Mouse (Mus musculus) liver, embryonic 15.5 days (tissue): ENCODE measurements around the gene Mboat2. TPM values are rescaled to one million over a fixed set of nuclear protein-coding genes. Genes with fewer than 3 reads are reported as not detected.

Experiments used
- ATAC-seq: fragments of 200-750 bp; cut with Nextera tagmentation; 2 replicates; pipeline ENCODE4 v1.8.0; 2017; ENCODE audit warnings: moderate number of reproducible peaks, mild to moderate bottlenecking, moderate library complexity; ENCODE audit not compliant: insufficient read depth
- H3K27ac ChIP-seq: fragments of 300-500 bp; sonication (generic); replicated peaks from 2 replicates; pipeline ENCODE4 v1.5.1; 2015; ENCODE audit warnings: mild to moderate bottlenecking, inconsistent platforms
- H3K27me3 ChIP-seq: fragments of 300-500 bp; sonication (generic); 2 replicates; pipeline ENCODE4 v1.6.1; 2015; ENCODE audit warnings: mild to moderate bottlenecking, inconsistent platforms
- H3K36me3 ChIP-seq: fragments of 300-500 bp; sonication (generic); replicated peaks from 2 replicates; pipeline ENCODE4 v1.6.1; 2015; ENCODE audit warnings: moderate library complexity, mild to moderate bottlenecking, inconsistent platforms
- H3K4me1 ChIP-seq: fragments of 300-500 bp; sonication (generic); replicated peaks from 2 replicates; pipeline ENCODE4 v1.6.1; 2015; ENCODE audit warnings: inconsistent platforms
- H3K4me2 ChIP-seq: fragments of 300-500 bp; sonication (generic); 2 replicates; pipeline ENCODE4 v1.6.1; 2015; ENCODE audit warnings: moderate library complexity, mild to moderate bottlenecking, inconsistent platforms
- H3K4me3 ChIP-seq: fragments of 300-500 bp; sonication (generic); replicated peaks from 2 replicates; pipeline ENCODE4 v1.5.1; 2015; ENCODE audit warnings: mild to moderate bottlenecking, inconsistent platforms
- H3K9ac ChIP-seq: fragments of 300-500 bp; sonication (generic); 2 replicates; pipeline ENCODE4 v1.6.1; 2015; ENCODE audit warnings: moderate library complexity, mild to moderate bottlenecking, inconsistent platforms
- H3K9me3 ChIP-seq: fragments of 300-500 bp; sonication (generic); replicated peaks from 2 replicates; pipeline ENCODE4 v1.6.1; 2016; ENCODE audit warnings: inconsistent platforms
- WGBS: fragments of 180-500 bp; shearing (Covaris S2); methylation state at CpG from one replicate; pipeline ENCODE4 v1.1.7; 2015; ENCODE audit warnings: mixed read lengths; ENCODE audit not compliant: insufficient replicate concordance; 5-methylcytosine and 5-hydroxymethylcytosine counted together
- polyA plus RNA-seq: library from polyadenylated mRNA; unstranded; fragments of >200 nt; fragmentation: Nextera tagmentation; extraction: Ambion mirVana; gene quantifications from 2 replicates; pipeline ENCODE4 v1.2.1, GENCODE M21; 2015

The Mboat2 gene
- polyA plus RNA-seq, 1 experiment from 2014 or later = 4.3 TPM

GRCm38 (mm10) chr12:24898226-24898625 lies 67.5 kb downstream of the Mboat2 start:
- H3K36me3 ChIP-seq = no peaks in the 10 kb centered on the region
- H3K27ac ChIP-seq = no peak overlapping the region
- no peak overlapping the region for H3K4me2 ChIP-seq
- no peak overlapping the region for H3K9ac ChIP-seq
- H3K27me3 ChIP-seq = no peaks in the 10 kb centered on the region
- no peak overlapping the region for H3K4me3 ChIP-seq
- WGBS = 74% methylated on average over 9 of the region's 9 CpGs
- H3K9me3 ChIP-seq = no peaks in the 10 kb centered on the region
- ATAC-seq = no peak
- peaks cover 17% of the 10 kb centered on the region for H3K4me1 ChIP-seq

GRCm38 (mm10) chr12:24899636-24900035 lies 69.0 kb downstream of the Mboat2 start:
- ATAC-seq = no peak
- no peaks in the 10 kb centered on the region for H3K9me3 ChIP-seq
- H3K4me1 ChIP-seq = peaks cover 3% of the 10 kb centered on the region
- H3K4me2 ChIP-seq = no peak overlapping the region
- WGBS = 80% methylated on average over 10 of the region's 10 CpGs
- H3K4me3 ChIP-seq = no peak overlapping the region
- no peak overlapping the region for H3K27ac ChIP-seq
- H3K36me3 ChIP-seq = no peaks in the 10 kb centered on the region
- H3K27me3 ChIP-seq = no peaks in the 10 kb centered on the region
- no peak overlapping the region for H3K9ac ChIP-seq

- no peak overlapping the region for H3K4me3 ChIP-seq
- no peak overlapping the region for H3K9ac ChIP-seq
- no peak overlapping the region for H3K4me2 ChIP-seq
- no peaks in the 10 kb centered on the region for H3K9me3 ChIP-seq
- no peak for ATAC-seq
- H3K4me1 ChIP-seq = no peaks in the 10 kb centered on the region
- H3K27ac ChIP-seq = no peak overlapping the region
- 91% methylated on average over 5 of the region's 5 CpGs for WGBS
- no peaks in the 10 kb centered on the region for H3K36me3 ChIP-seq
- no peaks in the 10 kb centered on the region for H3K27me3 ChIP-seq
Measured at GRCm38 (mm10) chr12:24902736-24903135, 72.1 kb downstream of the Mboat2 start.

GRCm38 (mm10) chr12:24907894-24908293 lies 77.2 kb downstream of the Mboat2 start:
- H3K27me3 ChIP-seq = no peaks in the 10 kb centered on the region

GRCm38 (mm10) chr12:24909679-24910078 lies 79.0 kb downstream of the Mboat2 start:
- Histone ChIP-seq H3K4me1 (no peaks in the 10 kb centered on the region), H3K9me3 (no peaks in the 10 kb centered on the region), H3K4me3 (no peak overlapping the region), H3K27me3 (no peaks in the 10 kb centered on the region), H3K27ac (no peak overlapping the region), H3K4me2 (no peak overlapping the region), H3K36me3 (no peaks in the 10 kb centered on the region), H3K9ac (no peak overlapping the region)
- no peak for ATAC-seq
- WGBS = 86% methylated on average over 7 of the region's 7 CpGs

More at GRCm38 (mm10) chr12:24907894-24908293, 77.2 kb downstream of the Mboat2 start:
- no peak for ATAC-seq
- Histone ChIP-seq H3K4me1 (no peaks in the 10 kb centered on the region), H3K4me2 (no peak overlapping the region), H3K9ac (no peak overlapping the region), H3K27ac (no peak overlapping the region), H3K4me3 (no peak overlapping the region), H3K36me3 (no peaks in the 10 kb centered on the region), H3K9me3 (no peaks in the 10 kb centered on the region)
- 69% methylated on average over 2 of the region's 2 CpGs for WGBS

GRCm38 (mm10) chr12:24912174-24912573 lies 81.5 kb downstream of the Mboat2 start:
- no peaks in the 10 kb centered on the region for H3K4me1 ChIP-seq
- H3K9me3 ChIP-seq = no peaks in the 10 kb centered on the region
- H3K4me3 ChIP-seq = no peak overlapping the region
- ATAC-seq = no peak
- H3K27me3 ChIP-seq = no peaks in the 10 kb centered on the region
- no peak overlapping the region for H3K27ac ChIP-seq
- no peak overlapping the region for H3K4me2 ChIP-seq
- H3K36me3 ChIP-seq = no peaks in the 10 kb centered on the region
- WGBS = 58% methylated on average over 6 of the region's 6 CpGs
- no peak overlapping the region for H3K9ac ChIP-seq

- Histone ChIP-seq H3K27me3 (no peaks in the 10 kb centered on the region), H3K9me3 (no peaks in the 10 kb centered on the region), H3K4me2 (no peak overlapping the region), H3K36me3 (no peaks in the 10 kb centered on the region), H3K4me3 (no peak overlapping the region), H3K4me1 (no peaks in the 10 kb centered on the region), H3K27ac (no peak overlapping the region), H3K9ac (no peak overlapping the region)
- 68% methylated on average over 1 of the region's 1 CpGs for WGBS
- no peak for ATAC-seq
Measured at GRCm38 (mm10) chr12:24912876-24913275, 82.2 kb downstream of the Mboat2 start.

GRCm38 (mm10) chr12:24918575-24919262 lies 88.0 kb downstream of the Mboat2 start:
- Histone ChIP-seq H3K9ac (no peak overlapping the region), H3K36me3 (no peaks in the 10 kb centered on the region), H3K4me3 (no peak overlapping the region), H3K27ac (no peak overlapping the region), H3K4me2 (no peak overlapping the region), H3K27me3 (no peaks in the 10 kb centered on the region), H3K4me1 (peaks cover 4% of the 10 kb centered on the region), H3K9me3 (no peaks in the 10 kb centered on the region)
- WGBS = 77% methylated on average over 12 of the region's 12 CpGs
- ATAC-seq = no peak

- no peak for ATAC-seq
- no peak overlapping the region for H3K27ac ChIP-seq
- no peak overlapping the region for H3K4me2 ChIP-seq
- H3K9ac ChIP-seq = no peak overlapping the region
- 15% methylated on average over 1 of the region's 1 CpGs for WGBS
- H3K4me3 ChIP-seq = no peak overlapping the region
- peaks cover 6% of the 10 kb centered on the region for H3K27me3 ChIP-seq
- H3K4me1 ChIP-seq = peaks cover 12% of the 10 kb centered on the region
- H3K36me3 ChIP-seq = no peaks in the 10 kb centered on the region
- H3K9me3 ChIP-seq = no peaks in the 10 kb centered on the region
Measured at GRCm38 (mm10) chr12:24920861-24921260, 90.2 kb downstream of the Mboat2 start.

- Histone ChIP-seq H3K4me1 (peaks cover 12% of the 10 kb centered on the region), H3K27me3 (peaks cover 10% of the 10 kb centered on the region), H3K4me2 (no peak overlapping the region), H3K9me3 (no peaks in the 10 kb centered on the region), H3K27ac (no peak overlapping the region), H3K36me3 (no peaks in the 10 kb centered on the region), H3K9ac (no peak overlapping the region), H3K4me3 (no peak overlapping the region)
- no peak for ATAC-seq
- WGBS = 26% methylated on average over 4 of the region's 4 CpGs
Measured at GRCm38 (mm10) chr12:24924003-24924402, 93.3 kb downstream of the Mboat2 start.

GRCm38 (mm10) chr12:24925276-24925675 lies 94.6 kb downstream of the Mboat2 start:
- Histone ChIP-seq H3K9ac (no peak overlapping the region), H3K27me3 (peaks cover 10% of the 10 kb centered on the region), H3K27ac (no peak overlapping the region), H3K4me1 (peaks cover 14% of the 10 kb centered on the region), H3K36me3 (no peaks in the 10 kb centered on the region), H3K4me2 (no peak overlapping the region), H3K4me3 (no peak overlapping the region), H3K9me3 (no peaks in the 10 kb centered on the region)
- 68% methylated on average over 5 of the region's 5 CpGs for WGBS
- no peak for ATAC-seq

GRCm38 (mm10) chr12:24925684-24926083 lies 95.0 kb downstream of the Mboat2 start:
- Histone ChIP-seq H3K9me3 (no peaks in the 10 kb centered on the region), H3K4me1 (peaks cover 18% of the 10 kb centered on the region), H3K4me2 (no peak overlapping the region), H3K27ac (no peak overlapping the region), H3K27me3 (peaks cover 10% of the 10 kb centered on the region), H3K36me3 (no peaks in the 10 kb centered on the region), H3K9ac (no peak overlapping the region), H3K4me3 (no peak overlapping the region)
- WGBS = 69% methylated on average over 4 of the region's 4 CpGs
- ATAC-seq = no peak
